Mouse (Mus musculus) limb, embryonic 14.5 days (tissue): ENCODE measurements around the gene Mcoln2. TPM values are rescaled to one million over a fixed set of nuclear protein-coding genes. Genes with fewer than 3 reads are reported as not detected.
A peak's percentile ranks its signal among the peaks of the same experiment; 100 is the strongest.

Experiments
- ATAC-seq: fragments of 200-750 bp; cut with Nextera tagmentation; 2 replicates; pipeline ENCODE4 v1.8.0; 2017; ENCODE audit warnings: low read depth, moderate number of reproducible peaks, moderate TSS enrichment; ENCODE audit not compliant: low FRiP score
- DNase-seq: peaks from one replicate; pipeline ENCODE4 v3.0.0-alpha.2; 2015; ENCODE audit warnings: low spot score
- H3K27ac ChIP-seq: fragments of 300-500 bp; sonication (generic); replicated peaks from 2 replicates; pipeline ENCODE4 v1.5.1; 2014; ENCODE audit warnings: low read depth, mild to moderate bottlenecking, low read length, moderate library complexity, mixed read lengths
- H3K27me3 ChIP-seq: fragments of 300-500 bp; sonication (generic); 2 replicates; pipeline ENCODE4 v1.6.1; 2014; ENCODE audit warnings: low read length, mixed read lengths; ENCODE audit not compliant: control insufficient read depth, insufficient read depth
- H3K36me3 ChIP-seq: fragments of 300-500 bp; sonication (generic); 2 replicates; pipeline ENCODE4 v1.6.1; 2014; ENCODE audit warnings: mild to moderate bottlenecking, low read length, moderate library complexity, mixed read lengths; ENCODE audit not compliant: control insufficient read depth, insufficient read depth
- H3K4me1 ChIP-seq: fragments of 300-500 bp; sonication (generic); 2 replicates; pipeline ENCODE4 v1.6.1; 2014; ENCODE audit warnings: antibody characterized with exemption, low read length, mixed read lengths; ENCODE audit not compliant: control insufficient read depth, insufficient read depth
- H3K4me2 ChIP-seq: fragments of 300-500 bp; sonication (generic); replicated peaks from 2 replicates; pipeline ENCODE4 v1.6.1; 2014; ENCODE audit warnings: low read depth, mild to moderate bottlenecking, low read length, moderate library complexity; ENCODE audit not compliant: severe bottlenecking
- H3K4me3 ChIP-seq: fragments of 300-500 bp; sonication (generic); replicated peaks from 2 replicates; pipeline ENCODE4 v1.5.1; 2014; ENCODE audit warnings: low read length
- H3K9ac ChIP-seq: fragments of 300-500 bp; sonication (generic); 2 replicates; pipeline ENCODE4 v1.6.1; 2014; ENCODE audit warnings: mild to moderate bottlenecking, low read depth, low read length, moderate library complexity; ENCODE audit not compliant: severe bottlenecking
- H3K9me3 ChIP-seq: fragments of 300-500 bp; sonication (generic); 2 replicates; pipeline ENCODE4 v1.6.1; 2016; ENCODE audit warnings: low read length; ENCODE audit not compliant: control insufficient read depth
- POLR2A ChIP-seq: fragments of 200-500 bp; IDR thresholded peaks from 2 replicates; pipeline ENCODE4 v1.8.0; 2012; ENCODE audit warnings: inconsistent platforms, mild to moderate bottlenecking, moderate library complexity, borderline replicate concordance; ENCODE audit not compliant: insufficient read depth, insufficient read length; ENCODE audit errors: extremely low read depth
- WGBS: fragments of 180-500 bp; shearing (Covaris S2); extraction: QIAGEN DNeasy Blood & Tissue Kit; methylation state at CpG from one replicate; pipeline ENCODE4 v1.1.7; 2014; 5-methylcytosine and 5-hydroxymethylcytosine counted together
- polyA plus RNA-seq, 2 experiments: library from polyadenylated mRNA; depleted of rRNA in 1 of 2; stranded (reverse) in 1 of 2; unstranded in 1 of 2; fragments of >200 nt; fragmentation: Nextera tagmentation in 1 of 2; extraction: Ambion mirVana in 1 of 2; gene quantifications; 2 replicates each; pipeline versions ENCODE4 v1.2.1 to v1.2.3; 2012 to 2014

The Mcoln2 gene
- polyA plus RNA-seq, 2 experiments, result 2.0 to 3.6 TPM

DNA sequence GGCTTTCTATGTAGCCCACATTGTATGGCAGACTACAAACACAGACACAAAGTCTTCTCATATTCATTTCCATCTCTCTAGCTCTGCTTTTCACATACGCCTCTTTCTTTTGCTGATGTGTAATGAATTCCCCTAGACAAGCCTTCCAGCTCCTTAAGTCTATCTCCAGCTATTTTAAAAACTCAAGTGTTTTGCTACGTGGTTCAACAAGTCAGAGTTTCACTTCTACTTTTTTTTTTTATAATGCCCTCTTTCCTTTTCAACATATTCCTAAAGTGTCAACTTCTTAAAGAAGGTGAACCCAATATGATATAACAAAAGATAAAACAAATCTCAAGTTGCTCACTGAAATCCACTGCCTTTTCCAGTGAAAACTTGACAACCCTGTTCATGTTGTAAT lies 62.3 kb downstream of the Mcoln2 start:
- Histone ChIP-seq H3K4me1 (no peaks in the 10 kb centered on the region), H3K27me3 (no peaks in the 10 kb centered on the region), H3K27ac (no peak overlapping the region), H3K4me3 (no peak overlapping the region), H3K9ac (no peak overlapping the region), H3K9me3 (no peaks in the 10 kb centered on the region), H3K4me2 (no peak overlapping the region), H3K36me3 (no peaks in the 10 kb centered on the region)
- TF ChIP-seq POLR2A, result no peak
- 88% methylated on average over 2 of the region's 2 CpGs for WGBS
- no peak for ATAC-seq
- DNase-seq, result no peak

DNA sequence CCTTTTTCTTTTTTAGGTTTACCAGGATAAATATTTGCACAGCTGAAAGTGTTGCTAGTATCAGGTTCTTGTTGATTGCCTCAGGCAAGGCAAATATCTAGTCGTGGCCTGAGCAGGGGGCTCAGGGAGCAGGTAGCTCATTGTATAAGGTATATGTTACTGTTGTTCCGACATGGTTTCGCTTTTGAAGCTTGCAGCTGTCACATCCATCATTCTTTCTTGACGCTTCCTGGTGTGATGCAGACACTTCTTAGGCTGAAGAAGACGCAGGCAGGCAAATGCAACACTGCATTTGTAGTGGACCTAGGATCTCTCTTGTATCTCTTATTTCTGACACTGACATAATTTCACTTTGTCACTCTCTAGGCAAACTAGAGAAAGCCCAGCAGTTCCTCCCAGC lies 63.7 kb downstream of the Mcoln2 start:
- H3K4me1 ChIP-seq, result no peaks in the 10 kb centered on the region
- H3K27ac ChIP-seq, result no peak overlapping the region
- H3K4me3 ChIP-seq, result no peak overlapping the region
- no peak overlapping the region for H3K4me2 ChIP-seq
- no peak for TF ChIP-seq POLR2A
- WGBS, result 49% methylated on average over 5 of the region's 5 CpGs
- ATAC-seq (no peak), DNase-seq (no peak)
- H3K9me3 ChIP-seq, result no peaks in the 10 kb centered on the region
- H3K9ac ChIP-seq, result no peak overlapping the region
- no peaks in the 10 kb centered on the region for H3K27me3 ChIP-seq
- H3K36me3 ChIP-seq, result no peaks in the 10 kb centered on the region

DNA sequence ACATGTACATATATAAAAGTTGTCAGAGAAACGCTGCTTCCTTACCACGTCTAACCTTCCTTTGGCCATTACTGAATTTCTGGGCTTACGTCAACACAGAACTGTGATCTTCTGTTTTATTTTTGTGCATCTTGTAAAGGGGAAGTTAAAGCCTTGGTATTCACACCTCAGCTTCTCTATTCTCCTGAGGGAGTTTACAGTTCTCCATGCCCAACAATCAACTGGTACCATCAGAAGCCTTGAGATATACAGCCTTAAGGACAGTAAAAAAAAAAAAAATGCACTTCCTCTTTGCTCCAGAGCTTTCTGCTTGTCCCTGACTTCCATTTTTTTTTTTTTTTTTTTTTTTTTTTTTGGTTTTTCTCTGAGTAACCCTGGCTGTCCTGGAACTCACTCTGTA lies 66.9 kb downstream of the Mcoln2 start:
- Histone ChIP-seq H3K9me3 (no peaks in the 10 kb centered on the region), H3K9ac (no peak overlapping the region), H3K4me3 (no peak overlapping the region), H3K27ac (no peak overlapping the region), H3K4me2 (no peak overlapping the region), H3K27me3 (peaks cover 10% of the 10 kb centered on the region; the same call in 1 of the 2 replicates), H3K4me1 (no peaks in the 10 kb centered on the region), H3K36me3 (no peaks in the 10 kb centered on the region)
- 86% methylated on average over 3 of the region's 3 CpGs for WGBS
- DNase-seq, result no peak
- no peak for TF ChIP-seq POLR2A
- no peak for ATAC-seq

DNA sequence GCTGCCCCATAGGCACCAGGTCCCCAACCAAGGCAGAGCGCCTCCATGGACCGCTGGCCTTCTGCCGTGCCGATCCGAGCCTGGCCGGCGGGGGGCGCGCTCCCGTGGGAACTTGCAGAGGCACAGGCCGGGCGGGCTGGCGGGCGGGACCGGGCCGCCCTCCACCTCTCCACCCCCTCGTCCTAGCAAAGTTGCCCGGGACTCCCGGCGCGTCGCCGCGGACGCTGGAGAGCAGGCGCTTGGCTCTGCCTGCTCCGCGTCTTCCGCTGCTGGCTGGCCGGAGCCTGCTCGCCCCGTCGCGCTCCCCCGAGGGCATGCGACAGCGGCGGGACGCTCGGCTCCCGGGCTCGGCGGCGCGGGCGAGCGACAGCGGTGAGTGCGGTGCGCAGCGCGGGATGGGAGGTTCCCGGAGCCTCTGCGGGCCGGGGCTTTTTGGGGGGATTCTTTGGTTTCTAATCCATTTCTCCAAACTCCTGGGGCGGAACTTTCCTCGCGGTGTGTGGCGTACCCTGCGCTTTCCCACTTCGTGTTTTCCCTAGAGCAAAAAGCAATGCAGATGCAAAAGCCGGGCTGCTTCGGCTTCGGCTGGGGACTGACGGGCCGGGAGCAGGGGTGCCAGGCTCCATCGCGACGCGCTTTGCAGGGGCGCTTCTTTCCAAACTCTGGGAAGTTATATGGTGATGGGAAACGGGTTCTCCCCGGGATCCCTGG lies 71.3 kb downstream of the Mcoln2 start, which contains the start of gene Lpar3:
Gene Lpar3 (plus strand): TSS at position 188 of the 711 bp plus-strand sequence.
- WGBS, result under 1% methylated on average over 59 of the region's 73 CpGs
- TF ChIP-seq POLR2A, result no peak
- H3K27ac ChIP-seq, result no peak within 1 kb of the TSS
- H3K4me1 ChIP-seq, result no peaks in the 10 kb centered on the region
- no peaks in the 10 kb centered on the region for H3K9me3 ChIP-seq
- H3K9ac ChIP-seq, result peak within 1 kb of the TSS; percentile 58
- peak within 1 kb of the TSS; percentile 62 for H3K4me3 ChIP-seq
- peak within 1 kb of the TSS; percentile 98 for H3K4me2 ChIP-seq
- H3K36me3 ChIP-seq, result no peaks in the 10 kb centered on the region
- peak; percentile 61 for DNase-seq
- ATAC-seq, result peak; percentile 82
- H3K27me3 ChIP-seq, result peaks cover 23% of the 10 kb centered on the region

DNA sequence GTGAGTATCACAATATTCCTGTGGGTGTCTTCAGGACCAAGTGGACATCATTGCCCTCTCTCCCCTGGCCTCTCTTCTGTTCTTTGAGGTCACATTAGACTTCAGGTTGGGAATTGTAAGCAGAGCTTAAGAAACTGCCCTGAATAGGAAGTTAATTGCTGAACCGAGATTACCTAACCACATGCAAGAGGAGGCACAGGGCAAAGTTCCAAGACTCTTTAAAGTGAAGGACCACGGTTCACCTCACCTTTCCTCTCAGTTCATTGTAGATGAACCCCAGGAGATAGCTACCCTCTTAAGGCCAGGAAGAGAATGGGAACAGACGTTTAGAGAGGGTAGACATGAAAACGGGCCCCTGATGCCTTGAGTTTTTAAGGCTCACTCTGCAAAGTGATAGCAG lies 74.6 kb downstream of the Mcoln2 start:
- ATAC-seq (no peak), DNase-seq (no peak)
- no peaks in the 10 kb centered on the region for H3K36me3 ChIP-seq
- H3K9me3 ChIP-seq, result no peaks in the 10 kb centered on the region
- no peak overlapping the region for H3K9ac ChIP-seq
- peaks cover 23% of the 10 kb centered on the region for H3K27me3 ChIP-seq
- no peak overlapping the region for H3K4me3 ChIP-seq
- no peak for TF ChIP-seq POLR2A
- no peak overlapping the region for H3K4me2 ChIP-seq
- no peak overlapping the region for H3K27ac ChIP-seq
- WGBS, result 64% methylated on average over 4 of the region's 4 CpGs
- H3K4me1 ChIP-seq, result no peaks in the 10 kb centered on the region
